Mouse (Mus musculus) midbrain, embryonic 11.5 days (tissue): Measurements from ENCODE around the gene Dock1. TPM values are rescaled to one million over a fixed set of nuclear protein-coding genes. Genes with fewer than 3 reads are reported as not detected.

Experiments used
- ATAC-seq: fragments of 200-750 bp; cut with Nextera tagmentation; 2 replicates; pipeline ENCODE4 v1.8.0; 2017; ENCODE audit warnings: moderate TSS enrichment, moderate library complexity; ENCODE audit not compliant: low FRiP score
- DNase-seq: peaks from one replicate; pipeline ENCODE4 v3.0.0; 2015; ENCODE audit warnings: low spot score; ENCODE audit errors: missing footprints
- H3K27ac ChIP-seq: fragments of 300-500 bp; sonication (generic); 2 replicates; pipeline ENCODE4 v1.5.1; 2014; ENCODE audit warnings: low read depth, low read length
- H3K27me3 ChIP-seq: fragments of 300-500 bp; sonication (generic); 2 replicates; pipeline ENCODE4 v1.6.1; 2014; ENCODE audit warnings: mild to moderate bottlenecking, low read length, moderate library complexity, mixed read lengths; ENCODE audit not compliant: control insufficient read depth, insufficient read depth
- H3K36me3 ChIP-seq: fragments of 300-500 bp; sonication (generic); 2 replicates; pipeline ENCODE4 v1.6.1; 2014; ENCODE audit warnings: mild to moderate bottlenecking, low read length, moderate library complexity, mixed read lengths; ENCODE audit not compliant: control insufficient read depth, insufficient read depth
- H3K4me1 ChIP-seq: fragments of 300-500 bp; sonication (generic); 2 replicates; pipeline ENCODE4 v1.6.1; 2014; ENCODE audit warnings: low read length; ENCODE audit not compliant: control insufficient read depth, insufficient read depth
- H3K4me2 ChIP-seq: fragments of 300-500 bp; sonication (generic); 2 replicates; pipeline ENCODE4 v1.6.1; 2014; ENCODE audit warnings: mild to moderate bottlenecking, moderate library complexity
- H3K4me3 ChIP-seq: fragments of 300-500 bp; sonication (generic); 2 replicates; pipeline ENCODE4 v1.5.1; 2014; ENCODE audit warnings: low read depth, low read length
- H3K9ac ChIP-seq: fragments of 300-500 bp; sonication (generic); 2 replicates; pipeline ENCODE4 v1.6.1; 2014; ENCODE audit warnings: low read length
- H3K9me3 ChIP-seq: fragments of 300-500 bp; sonication (generic); 2 replicates; pipeline ENCODE4 v1.6.1; 2016; ENCODE audit warnings: low read length; ENCODE audit not compliant: control insufficient read depth
- WGBS: fragments of 180-500 bp; shearing (Covaris S2); extraction: QIAGEN DNeasy Blood & Tissue Kit; methylation state at CpG from one replicate; pipeline ENCODE4 v1.1.7; 2014; 5-methylcytosine and 5-hydroxymethylcytosine counted together
- polyA plus RNA-seq: library from polyadenylated mRNA; unstranded; fragments of >200 nt; fragmentation: Nextera tagmentation; extraction: Ambion mirVana; gene quantifications from 2 replicates; pipeline ENCODE4 v1.2.1, GENCODE M21; 2014

Dock1 gene
- polyA plus RNA-seq, 1 experiment from 2014 or later, result 17.6 TPM

DNA sequence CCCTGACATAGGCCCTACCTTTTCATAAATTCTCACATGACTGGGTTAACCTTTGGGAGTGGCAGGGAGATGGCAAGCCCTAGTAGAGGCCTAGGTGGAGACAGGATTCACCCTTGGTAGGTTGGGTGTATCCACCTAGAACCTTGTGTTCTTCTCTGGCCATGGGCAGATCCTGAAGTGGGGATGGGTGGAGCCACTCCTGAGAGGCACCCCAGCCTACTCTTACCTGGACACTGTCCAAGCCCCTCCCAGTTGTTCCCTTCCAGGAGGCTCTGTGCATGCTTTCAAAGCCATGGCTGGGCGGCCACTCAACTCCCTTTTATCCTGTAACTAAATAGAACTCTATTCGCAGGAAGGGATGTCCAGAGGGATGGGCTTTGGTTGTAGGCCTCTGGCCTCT, 33.2 kb downstream of the Dock1 start:
- no peak overlapping the region for H3K9ac ChIP-seq

DNA sequence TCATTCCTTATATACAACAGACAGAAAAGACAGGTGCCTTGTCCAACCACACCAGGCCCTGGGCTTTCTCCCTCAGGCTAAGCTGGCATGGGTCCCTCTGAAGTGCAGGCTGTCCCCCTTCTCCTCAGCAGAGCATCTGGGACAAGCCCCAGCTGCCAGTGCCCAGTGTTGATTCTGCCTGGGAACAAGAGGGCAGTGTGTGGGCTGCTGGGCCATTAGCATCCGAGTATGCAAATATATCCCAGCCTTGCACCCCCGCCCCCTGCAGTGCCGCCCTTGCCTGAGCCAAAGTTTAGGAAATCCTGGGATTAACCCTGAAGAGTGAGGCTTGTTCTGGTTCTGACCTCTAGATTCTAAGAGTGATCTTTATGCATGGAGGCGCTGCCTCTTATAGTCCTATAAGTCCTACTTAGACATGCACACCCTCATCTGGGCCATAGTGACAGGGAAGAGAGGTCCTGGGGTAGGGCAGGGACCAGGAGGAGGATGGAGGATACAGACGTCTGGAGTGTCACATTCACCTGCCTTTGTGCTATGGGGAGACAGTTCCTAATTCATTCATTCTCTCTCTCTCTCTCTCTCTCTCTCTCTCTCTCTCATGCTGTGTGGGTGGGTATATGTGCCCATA, 38.9 kb downstream of the Dock1 start:
- ATAC-seq (peak; percentile 89), DNase-seq (peak; percentile 89)
- 8% methylated on average over 5 of the region's 5 CpGs for WGBS
- H3K27ac ChIP-seq, result no peak overlapping the region
- H3K9me3 ChIP-seq, result no peaks in the 10 kb centered on the region
- no peak overlapping the region for H3K4me3 ChIP-seq
- no peaks in the 10 kb centered on the region for H3K36me3 ChIP-seq
- H3K4me2 ChIP-seq, result no peak overlapping the region
- H3K27me3 ChIP-seq, result no peaks in the 10 kb centered on the region
- peaks cover 7% of the 10 kb centered on the region for H3K4me1 ChIP-seq
- H3K9ac ChIP-seq, result no peak overlapping the region

More for the DNA sequence above, 33.2 kb downstream of the Dock1 start:
- H3K36me3 ChIP-seq, result no peaks in the 10 kb centered on the region
- H3K27me3 ChIP-seq, result no peaks in the 10 kb centered on the region
- DNase-seq, result no peak
- no peaks in the 10 kb centered on the region for H3K9me3 ChIP-seq
- H3K4me3 ChIP-seq, result no peak overlapping the region
- H3K4me2 ChIP-seq, result no peak overlapping the region
- no peak overlapping the region for H3K27ac ChIP-seq
- WGBS, result 89% methylated on average over 2 of the region's 2 CpGs
- no peak for ATAC-seq
- no peaks in the 10 kb centered on the region for H3K4me1 ChIP-seq

DNA sequence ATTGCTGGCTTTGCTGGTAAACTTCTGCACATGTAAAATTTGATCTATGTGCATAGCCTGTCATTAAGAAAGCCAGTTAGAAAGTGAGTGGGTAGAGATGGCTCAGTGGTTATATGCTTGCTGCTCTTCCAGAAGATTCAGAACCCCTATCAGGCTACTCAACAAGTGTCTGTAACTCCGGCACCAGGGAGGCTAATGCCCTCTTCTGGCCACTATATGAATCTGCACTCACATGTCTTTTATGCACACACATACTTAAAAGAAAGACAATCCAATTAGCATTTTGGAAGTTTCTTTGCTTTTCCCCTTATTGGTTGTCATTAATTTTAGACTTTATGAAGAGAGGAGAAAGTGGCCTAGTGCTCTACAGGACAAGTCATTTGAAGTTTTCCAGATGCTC, 41.1 kb downstream of the Dock1 start:
- peak; percentile 45 for DNase-seq
- Histone ChIP-seq H3K27ac (no peak overlapping the region), H3K27me3 (no peaks in the 10 kb centered on the region), H3K9me3 (no peaks in the 10 kb centered on the region), H3K4me2 (no peak overlapping the region), H3K9ac (no peak overlapping the region), H3K4me3 (no peak overlapping the region), H3K36me3 (no peaks in the 10 kb centered on the region), H3K4me1 (peaks cover 7% of the 10 kb centered on the region)
- ATAC-seq, result no peak
- 88% methylated on average over 1 of the region's 1 CpGs for WGBS

DNA sequence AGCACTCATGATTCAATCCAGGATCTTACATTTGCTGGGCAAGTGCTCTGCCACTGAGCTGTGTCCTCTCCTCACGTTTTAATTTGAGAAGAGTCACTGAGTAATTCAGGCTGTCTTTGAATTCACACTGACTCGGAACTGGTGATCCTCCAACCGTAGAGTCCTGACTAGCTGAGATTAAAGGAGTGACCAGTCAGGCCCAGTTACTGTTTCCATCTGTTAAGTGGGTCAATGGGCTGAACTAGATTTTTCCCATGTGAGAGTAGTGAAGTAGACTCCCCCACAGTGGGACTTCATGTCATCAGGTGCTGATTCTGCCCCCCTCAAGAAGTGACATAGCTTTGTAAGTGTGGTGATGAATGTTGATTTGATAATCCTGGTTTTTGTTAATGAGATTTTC, 49.0 kb downstream of the Dock1 start:
- WGBS, result 71% methylated on average over 3 of the region's 3 CpGs
- H3K9ac ChIP-seq, result no peak overlapping the region

DNA sequence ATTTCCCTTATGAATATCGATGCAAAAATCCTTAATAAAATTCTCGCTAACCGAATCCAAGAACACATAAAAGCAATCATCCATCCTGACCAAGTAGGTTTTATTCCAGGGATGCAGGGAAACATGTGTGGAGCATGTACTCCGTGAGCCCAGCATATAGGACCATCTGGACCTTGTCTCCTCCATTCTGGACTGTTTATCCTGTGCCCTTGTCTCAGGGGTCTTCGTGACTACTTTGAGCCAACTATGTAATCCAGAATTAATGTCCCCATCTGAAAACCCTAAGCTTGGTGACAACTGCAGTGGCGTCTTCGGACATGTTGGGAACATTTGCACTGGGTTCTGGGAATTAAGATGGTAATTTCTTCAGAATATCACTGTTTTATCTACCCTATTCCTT, 51.9 kb downstream of the Dock1 start:
- H3K4me3 ChIP-seq, result no peak overlapping the region
- no peaks in the 10 kb centered on the region for H3K36me3 ChIP-seq
- ATAC-seq (no peak), DNase-seq (peak; percentile 67)
- peaks cover 14% of the 10 kb centered on the region for H3K4me1 ChIP-seq
- no peak overlapping the region for H3K9ac ChIP-seq
- no peak overlapping the region for H3K27ac ChIP-seq
- H3K9me3 ChIP-seq, result no peaks in the 10 kb centered on the region
- WGBS, result 94% methylated on average over 6 of the region's 7 CpGs
- no peak overlapping the region for H3K4me2 ChIP-seq
- no peaks in the 10 kb centered on the region for H3K27me3 ChIP-seq

More for the DNA sequence above, 49.0 kb downstream of the Dock1 start:
- Histone ChIP-seq H3K27ac (no peak overlapping the region), H3K36me3 (no peaks in the 10 kb centered on the region), H3K4me2 (no peak overlapping the region), H3K4me1 (peaks cover 2% of the 10 kb centered on the region), H3K27me3 (no peaks in the 10 kb centered on the region), H3K9me3 (no peaks in the 10 kb centered on the region), H3K4me3 (no peak overlapping the region)
- DNase-seq, result peak; percentile 77
- no peak for ATAC-seq

DNA sequence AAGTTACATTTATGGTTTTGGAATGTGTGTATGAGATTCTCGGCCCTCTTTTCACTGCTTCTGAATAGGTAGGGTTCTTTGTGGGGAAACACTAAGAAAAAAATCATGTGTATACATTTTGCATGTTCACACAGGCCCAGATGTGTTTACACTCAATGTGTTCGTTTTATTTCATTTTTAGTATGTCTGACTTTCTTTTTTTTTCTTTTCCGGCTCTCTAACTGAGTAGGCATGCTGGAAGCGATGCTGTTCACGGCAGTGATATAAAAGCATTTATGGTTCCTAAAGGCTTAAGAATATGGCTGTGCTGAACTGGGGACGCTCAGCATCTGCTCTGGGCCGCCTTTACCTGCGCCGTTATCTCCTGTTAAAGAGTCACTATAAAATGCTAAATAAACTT, 52.5 kb downstream of the Dock1 start:
- WGBS, result 92% methylated on average over 9 of the region's 9 CpGs
- Histone ChIP-seq H3K36me3 (no peaks in the 10 kb centered on the region), H3K4me2 (no peak overlapping the region), H3K4me3 (no peak overlapping the region), H3K9me3 (no peaks in the 10 kb centered on the region), H3K27ac (no peak overlapping the region), H3K9ac (no peak overlapping the region), H3K4me1 (peaks cover 14% of the 10 kb centered on the region), H3K27me3 (no peaks in the 10 kb centered on the region)
- DNase-seq (no peak), ATAC-seq (no peak)

DNA sequence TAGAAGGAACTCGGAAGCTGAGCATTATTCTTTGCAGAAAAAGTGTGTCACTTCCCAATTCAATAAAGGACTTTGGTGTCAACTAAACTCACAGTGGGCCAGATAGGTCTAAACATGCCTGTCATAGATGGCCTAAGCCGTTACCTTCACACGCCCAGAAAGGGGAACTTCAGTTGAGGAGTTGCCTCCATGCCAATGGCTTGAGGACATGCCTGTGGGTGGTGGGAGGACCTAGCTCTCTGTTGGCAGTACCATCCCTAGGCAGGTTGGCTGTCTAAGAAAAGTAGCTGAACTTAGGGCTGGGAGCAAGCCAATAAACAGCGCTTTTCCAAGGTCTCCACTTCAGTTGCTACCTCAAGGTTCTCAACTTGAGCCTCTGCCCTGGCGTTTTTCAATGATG, 53.1 kb downstream of the Dock1 start:
- Histone ChIP-seq H3K27ac (no peak overlapping the region), H3K27me3 (no peaks in the 10 kb centered on the region), H3K4me3 (no peak overlapping the region), H3K4me2 (no peak overlapping the region), H3K36me3 (no peaks in the 10 kb centered on the region), H3K9me3 (no peaks in the 10 kb centered on the region), H3K9ac (no peak overlapping the region), H3K4me1 (peaks cover 14% of the 10 kb centered on the region)
- DNase-seq (peak; percentile 69), ATAC-seq (no peak)
- WGBS, result 87% methylated on average over 5 of the region's 5 CpGs

DNA sequence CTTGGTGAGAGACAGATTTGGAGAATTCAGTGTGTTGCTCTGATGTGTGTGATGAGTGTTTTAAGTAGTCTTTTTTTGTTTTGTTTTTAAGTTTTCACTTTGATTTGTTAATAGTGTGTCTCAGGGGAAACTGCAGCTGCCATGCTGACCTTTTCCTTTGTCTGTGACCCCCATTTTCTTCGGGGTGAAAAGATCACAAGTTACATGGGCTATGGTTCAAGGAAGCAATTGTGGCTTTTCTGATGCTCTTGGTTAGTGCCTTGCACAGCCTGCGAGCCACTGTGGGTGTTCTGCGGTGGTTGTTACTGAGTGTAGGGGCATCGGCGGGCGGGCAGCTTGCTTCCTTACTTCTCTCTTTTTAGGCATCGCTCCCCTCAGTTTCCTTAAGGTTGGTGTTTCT, 54.4 kb downstream of the Dock1 start:
- H3K4me1 ChIP-seq, result peaks cover 14% of the 10 kb centered on the region
- H3K4me2 ChIP-seq, result no peak overlapping the region; the same call in 1 of the 2 replicates
- H3K9ac ChIP-seq, result no peak overlapping the region
- peak; percentile 86 for DNase-seq
- H3K27ac ChIP-seq, result no peak overlapping the region
- no peaks in the 10 kb centered on the region for H3K36me3 ChIP-seq
- WGBS, result 15% methylated on average over 7 of the region's 7 CpGs
- H3K27me3 ChIP-seq, result no peaks in the 10 kb centered on the region
- no peak for ATAC-seq
- H3K4me3 ChIP-seq, result no peak overlapping the region
- no peaks in the 10 kb centered on the region for H3K9me3 ChIP-seq

DNA sequence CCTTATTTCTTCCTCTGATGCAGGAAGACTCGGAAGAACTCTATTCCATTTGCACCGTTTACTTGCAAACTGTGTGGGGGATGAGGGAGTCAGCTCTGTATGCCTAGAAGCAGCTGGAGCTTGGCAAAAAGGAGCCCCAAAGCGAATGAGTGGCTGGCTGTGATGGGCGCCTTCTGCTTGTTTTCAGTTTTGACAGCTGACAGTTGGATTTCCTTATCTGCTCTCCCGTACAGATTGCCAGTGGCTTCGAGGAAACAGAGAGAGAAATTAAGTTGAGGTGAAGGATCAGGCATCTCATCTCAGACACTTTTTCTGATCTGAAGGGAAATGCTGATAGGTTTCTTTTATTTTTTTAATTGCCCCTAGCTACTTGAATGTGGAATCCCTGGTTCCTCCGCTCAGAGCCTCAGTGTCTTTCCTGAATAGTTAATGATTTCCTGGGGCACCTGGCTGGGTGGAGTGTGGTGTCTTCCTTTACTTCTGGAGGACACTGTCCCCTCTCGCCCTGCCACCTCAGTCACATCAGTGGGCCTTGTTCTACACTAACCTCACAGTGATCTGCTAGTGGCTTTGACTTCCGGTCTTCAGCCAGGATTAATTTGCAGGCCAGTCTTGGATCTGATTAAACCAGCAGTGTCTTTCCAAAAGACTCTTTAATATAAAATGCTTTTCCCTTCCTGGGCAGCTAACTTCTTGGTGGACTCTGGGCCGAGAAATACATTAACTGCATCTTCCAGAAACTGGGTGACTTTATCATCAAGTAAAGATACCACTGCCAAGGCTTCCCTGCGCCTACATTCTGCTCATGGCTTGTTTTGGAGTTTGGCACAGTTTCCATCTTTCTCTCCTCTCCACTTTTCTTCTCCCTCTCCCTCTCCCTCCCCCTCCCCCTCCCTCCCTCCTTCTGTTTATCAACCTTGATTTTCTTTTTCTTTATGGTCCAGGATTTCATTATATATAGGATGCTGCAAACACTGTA, 55.4 kb downstream of the Dock1 start:
- ATAC-seq, result no peak
- H3K4me2 ChIP-seq, result peak overlapping the region; percentile 15; the same call in 1 of the 2 replicates
- no peaks in the 10 kb centered on the region for H3K27me3 ChIP-seq
- no peak overlapping the region for H3K27ac ChIP-seq
- no peaks in the 10 kb centered on the region for H3K9me3 ChIP-seq
- H3K4me3 ChIP-seq, result no peak overlapping the region
- H3K4me1 ChIP-seq, result peaks cover 14% of the 10 kb centered on the region
- DNase-seq, result peak; percentile 85
- peak overlapping the region; percentile 27; the same call in 1 of the 2 replicates for H3K9ac ChIP-seq
- 50% methylated on average over 11 of the region's 11 CpGs for WGBS
- H3K36me3 ChIP-seq, result no peaks in the 10 kb centered on the region
